Mouse (Mus musculus) limb, embryonic 12.5 days (tissue): Measurements from ENCODE around the gene Asb17. TPM values are rescaled to one million over a fixed set of nuclear protein-coding genes. Genes with fewer than 3 reads are reported as not detected.
"Not testable (repeated sequence)": the region's sequence is repeated elsewhere in the genome, so short reads cannot be mapped to it uniquely, and the experiment has no call there.

ENCODE experiments used
- ATAC-seq: fragments of 200-750 bp; cut with Nextera tagmentation; 2 replicates; pipeline ENCODE4 v1.8.0; 2017; ENCODE audit warnings: low read depth, moderate TSS enrichment; ENCODE audit not compliant: insufficient number of reproducible peaks, insufficient read depth, low FRiP score, low TSS enrichment
- H3K27ac ChIP-seq: fragments of 300-500 bp; sonication (generic); 2 replicates; pipeline ENCODE4 v1.5.1; 2016; ENCODE audit warnings: mild to moderate bottlenecking, moderate library complexity
- H3K27me3 ChIP-seq: fragments of 300-500 bp; sonication (generic); 2 replicates; pipeline ENCODE4 v1.6.1; 2016; ENCODE audit warnings: mild to moderate bottlenecking, moderate library complexity
- H3K36me3 ChIP-seq: fragments of 300-500 bp; sonication (generic); 2 replicates; pipeline ENCODE4 v1.6.1; 2016; ENCODE audit warnings: mild to moderate bottlenecking, moderate library complexity
- H3K4me1 ChIP-seq: fragments of 300-500 bp; sonication (generic); replicated peaks from 2 replicates; pipeline ENCODE4 v1.6.1; 2016
- H3K4me2 ChIP-seq: fragments of 300-500 bp; sonication (generic); 2 replicates; pipeline ENCODE4 v1.6.1; 2016; ENCODE audit warnings: mild to moderate bottlenecking, moderate library complexity
- H3K4me3 ChIP-seq: fragments of 300-500 bp; sonication (generic); replicated peaks from 2 replicates; pipeline ENCODE4 v1.5.1; 2016; ENCODE audit warnings: mild to moderate bottlenecking
- H3K9ac ChIP-seq: fragments of 300-500 bp; sonication (generic); replicated peaks from 2 replicates; pipeline ENCODE4 v1.6.1; 2016; ENCODE audit warnings: mild to moderate bottlenecking, moderate library complexity
- H3K9me3 ChIP-seq: fragments of 300-500 bp; sonication (generic); 2 replicates; pipeline ENCODE4 v1.6.1; 2016; ENCODE audit warnings: mild to moderate bottlenecking, moderate library complexity
- WGBS: fragments of 180-500 bp; shearing (Covaris S2); methylation state at CpG from one replicate; pipeline ENCODE4 v1.1.7; 2016; 5-methylcytosine and 5-hydroxymethylcytosine counted together
- polyA plus RNA-seq: library from polyadenylated mRNA; unstranded; fragments of >200 nt; fragmentation: Nextera tagmentation; extraction: Ambion mirVana; gene quantifications from 2 replicates; pipeline ENCODE4 v1.2.1, GENCODE M21; 2016

The Asb17 gene
- polyA plus RNA-seq, 1 experiment from 2014 or later = 0.08 TPM

DNA sequence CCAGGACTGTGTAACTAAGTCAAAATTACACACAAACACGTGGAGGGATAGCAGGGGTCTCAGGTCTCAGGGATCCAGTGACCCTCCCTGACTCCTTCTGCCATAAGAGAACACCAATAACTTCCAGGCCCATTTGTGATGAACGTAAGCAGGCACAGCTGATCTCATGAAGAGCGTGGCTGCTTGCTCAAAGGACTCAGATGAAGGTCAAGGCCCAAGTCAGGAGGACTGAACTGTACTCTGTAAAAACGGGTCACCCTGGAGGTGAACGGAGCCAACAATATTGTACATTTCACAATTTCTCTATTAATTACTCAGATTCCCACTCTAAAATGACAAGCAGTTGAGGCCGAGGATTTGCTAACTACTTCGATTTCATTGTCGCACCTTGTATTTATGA lies 30.0 kb upstream of the Asb17 start:
- H3K36me3 ChIP-seq = no peaks in the 10 kb centered on the region
- no peak overlapping the region for H3K4me3 ChIP-seq
- ATAC-seq = no peak
- peaks cover 15% of the 10 kb centered on the region for H3K4me1 ChIP-seq
- H3K9ac ChIP-seq = no peak overlapping the region
- no peaks in the 10 kb centered on the region for H3K27me3 ChIP-seq
- no peak overlapping the region for H3K4me2 ChIP-seq
- no peaks in the 10 kb centered on the region for H3K9me3 ChIP-seq
- H3K27ac ChIP-seq = no peak overlapping the region
- 86% methylated on average over 8 of the region's 8 CpGs for WGBS

DNA sequence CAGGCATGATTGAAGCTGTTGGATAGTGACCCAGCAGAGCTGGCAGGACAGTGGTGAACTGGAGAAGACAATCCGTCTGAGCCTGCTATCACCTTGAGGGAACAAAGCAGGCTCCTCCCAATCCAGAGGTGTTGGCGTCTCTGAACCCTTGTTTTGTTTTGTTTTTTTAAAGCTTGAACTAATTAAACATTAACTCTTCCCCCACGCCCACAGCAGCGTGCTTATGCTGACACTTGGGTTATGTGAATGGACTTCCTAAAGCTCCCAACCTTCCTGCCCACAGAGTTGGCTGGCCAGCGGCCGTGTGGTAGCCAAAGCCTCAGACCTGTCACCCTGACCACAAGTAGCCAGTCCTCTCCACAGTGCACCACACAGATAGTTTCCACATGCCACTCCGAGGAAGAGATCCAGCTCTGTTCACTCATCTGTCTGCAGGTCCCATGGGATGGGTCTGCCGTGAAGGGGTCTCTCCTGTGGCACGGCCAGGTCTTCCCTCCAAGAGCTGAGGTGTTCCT lies 26.6 kb upstream of the Asb17 start:
- Histone ChIP-seq H3K36me3 (no peaks in the 10 kb centered on the region), H3K4me3 (no peak overlapping the region), H3K4me1 (no peaks in the 10 kb centered on the region; the same call in 1 of the 2 replicates), H3K9me3 (no peaks in the 10 kb centered on the region), H3K27me3 (no peaks in the 10 kb centered on the region), H3K9ac (no peak overlapping the region), H3K4me2 (no peak overlapping the region), H3K27ac (no peak overlapping the region)
- WGBS = 83% methylated on average over 9 of the region's 9 CpGs
- ATAC-seq = no peak

DNA sequence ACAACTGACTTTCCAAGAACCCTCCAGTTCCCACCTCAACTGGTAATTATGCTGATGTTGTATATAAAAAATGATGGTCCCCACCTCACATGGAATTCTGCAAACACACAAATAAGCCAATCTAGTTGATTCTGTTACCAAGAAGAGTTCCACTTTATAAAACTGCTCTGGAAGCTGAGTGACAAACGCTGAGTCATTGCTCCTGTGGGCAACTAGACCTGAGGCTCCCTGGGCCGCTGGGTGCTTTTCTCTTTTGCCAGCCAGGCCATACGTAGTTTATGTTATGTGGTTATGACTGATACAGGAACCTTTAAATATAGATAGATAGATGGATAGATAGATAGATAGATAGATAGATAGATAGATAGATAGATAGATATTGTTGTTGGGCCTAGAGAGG lies 25.3 kb upstream of the Asb17 start:
- Histone ChIP-seq H3K27ac (no peak overlapping the region), H3K4me1 (no peaks in the 10 kb centered on the region; the same call in 1 of the 2 replicates), H3K27me3 (no peaks in the 10 kb centered on the region), H3K36me3 (no peaks in the 10 kb centered on the region), H3K9me3 (no peaks in the 10 kb centered on the region), H3K9ac (no peak overlapping the region), H3K4me3 (no peak overlapping the region), H3K4me2 (no peak overlapping the region)
- ATAC-seq = no peak
- WGBS = 98% methylated on average over 3 of the region's 3 CpGs

DNA sequence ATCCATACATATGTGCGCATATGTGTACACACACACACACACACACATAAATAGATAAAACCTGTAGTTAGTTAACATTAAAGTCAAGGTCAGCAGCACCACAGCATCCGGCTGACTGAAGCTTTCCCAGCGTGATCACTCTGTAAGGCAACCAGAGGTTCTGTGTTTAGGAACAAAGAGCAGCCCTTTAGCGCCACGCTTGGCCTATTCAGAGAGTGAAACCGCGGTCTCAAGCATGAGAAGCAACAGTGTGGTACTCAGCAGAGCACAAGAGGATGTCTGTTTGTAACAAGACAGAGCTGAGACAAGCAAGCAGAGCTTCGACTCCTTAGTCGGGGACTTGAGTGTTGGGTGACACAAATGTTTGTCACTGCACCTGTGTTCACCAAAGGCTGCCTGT lies 24.6 kb upstream of the Asb17 start:
- Histone ChIP-seq H3K4me2 (no peak overlapping the region), H3K9me3 (no peaks in the 10 kb centered on the region), H3K4me3 (no peak overlapping the region), H3K27me3 (no peaks in the 10 kb centered on the region), H3K4me1 (no peaks in the 10 kb centered on the region; the same call in 1 of the 2 replicates), H3K36me3 (no peaks in the 10 kb centered on the region), H3K27ac (no peak overlapping the region), H3K9ac (no peak overlapping the region)
- 90% methylated on average over 9 of the region's 9 CpGs for WGBS
- ATAC-seq = no peak

DNA sequence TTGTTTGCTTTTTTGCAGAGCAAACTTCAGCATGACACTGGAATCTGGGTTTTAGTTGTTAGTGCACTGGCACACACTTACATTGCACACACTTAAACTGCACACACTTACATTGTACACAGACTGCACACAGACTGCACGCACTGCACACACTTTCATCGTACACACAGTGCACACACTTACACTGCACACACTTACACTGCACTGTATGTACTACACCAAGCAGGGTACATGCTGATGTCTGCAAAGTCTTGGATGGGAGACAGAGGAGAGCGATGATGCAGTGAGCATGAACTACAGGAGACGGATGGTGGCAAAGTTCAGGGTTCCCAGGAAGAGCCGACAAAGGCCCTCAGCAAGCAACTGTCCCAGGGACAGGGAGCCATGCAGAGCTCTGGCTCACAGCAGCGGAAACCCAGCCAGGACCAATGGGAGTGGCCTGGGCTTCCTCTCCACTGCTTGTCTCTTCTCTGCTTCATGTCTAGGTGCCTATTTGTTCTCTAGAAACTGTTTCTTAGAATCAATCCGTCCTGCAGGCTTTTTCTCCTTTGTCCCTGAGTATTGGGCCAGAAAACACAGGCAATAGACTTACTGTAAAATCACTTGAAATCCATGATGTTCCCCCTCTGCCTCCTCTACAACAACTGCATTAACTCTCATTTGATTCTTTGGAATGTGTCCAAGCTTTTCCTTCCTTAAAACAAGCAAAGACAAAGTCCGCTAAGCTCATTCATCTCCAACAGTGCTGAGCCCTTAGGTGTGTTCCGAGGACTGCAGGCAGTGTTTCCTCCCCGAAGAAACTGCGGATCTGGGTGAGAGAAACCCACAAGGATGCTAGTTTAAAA lies 20.1 kb upstream of the Asb17 start:
- no peaks in the 10 kb centered on the region for H3K4me1 ChIP-seq
- no peak for ATAC-seq
- WGBS = 83% methylated on average over 11 of the region's 11 CpGs
- no peaks in the 10 kb centered on the region for H3K36me3 ChIP-seq
- H3K9ac ChIP-seq = no peak overlapping the region
- no peak overlapping the region for H3K27ac ChIP-seq
- no peak overlapping the region for H3K4me2 ChIP-seq
- no peaks in the 10 kb centered on the region for H3K9me3 ChIP-seq
- H3K4me3 ChIP-seq = no peak overlapping the region
- H3K27me3 ChIP-seq = no peaks in the 10 kb centered on the region

DNA sequence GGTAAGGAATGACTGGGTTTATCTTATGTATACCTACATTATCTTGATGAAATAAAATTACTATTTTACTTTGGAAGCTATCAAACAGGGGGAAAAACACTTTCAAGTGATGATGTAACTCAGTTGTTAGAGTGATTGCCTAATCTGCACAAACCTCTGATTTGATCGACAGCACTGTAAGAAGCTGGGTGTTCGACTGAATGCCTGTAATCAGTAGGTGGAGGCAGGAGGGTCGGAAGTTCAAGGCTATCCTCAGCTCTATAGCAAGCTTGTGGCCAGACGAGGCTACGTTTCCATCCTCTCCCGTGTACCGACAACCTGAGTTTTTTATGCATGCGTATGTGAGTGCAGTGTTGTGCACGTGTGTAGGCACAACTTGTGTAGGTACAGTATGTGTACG lies 18.8 kb upstream of the Asb17 start:
- ATAC-seq = no peak
- no peaks in the 10 kb centered on the region for H3K36me3 ChIP-seq
- H3K4me3 ChIP-seq = no peak overlapping the region
- H3K27me3 ChIP-seq = no peaks in the 10 kb centered on the region
- no peaks in the 10 kb centered on the region for H3K4me1 ChIP-seq
- H3K27ac ChIP-seq = no peak overlapping the region
- H3K9ac ChIP-seq = no peak overlapping the region
- WGBS = 90% methylated on average over 10 of the region's 10 CpGs
- no peaks in the 10 kb centered on the region for H3K9me3 ChIP-seq
- no peak overlapping the region for H3K4me2 ChIP-seq

DNA sequence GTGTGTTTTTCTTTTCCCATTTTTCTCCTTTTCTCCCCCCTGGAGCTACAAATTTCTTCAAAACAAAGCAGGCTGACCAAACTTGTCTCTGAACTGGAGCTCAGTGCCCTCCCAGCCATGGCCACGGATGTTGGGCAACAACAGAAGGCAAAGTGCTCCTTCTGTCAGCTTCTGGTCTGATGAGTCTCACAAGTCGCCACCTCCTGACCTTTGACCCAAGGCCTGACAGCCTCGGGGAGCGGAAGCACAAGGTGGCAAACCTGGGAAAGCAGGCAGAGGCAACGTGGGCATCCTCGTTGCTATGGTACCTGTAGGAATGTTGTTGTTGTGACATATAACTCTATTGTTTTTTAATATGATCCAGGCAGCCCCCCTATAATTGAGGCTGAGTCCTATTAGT lies 17.4 kb upstream of the Asb17 start:
- Histone ChIP-seq H3K9ac (no peak overlapping the region), H3K4me1 (no peaks in the 10 kb centered on the region), H3K27me3 (no peaks in the 10 kb centered on the region), H3K9me3 (no peaks in the 10 kb centered on the region), H3K4me3 (no peak overlapping the region), H3K36me3 (no peaks in the 10 kb centered on the region), H3K4me2 (no peak overlapping the region), H3K27ac (no peak overlapping the region)
- WGBS = 32% methylated on average over 6 of the region's 6 CpGs
- no peak for ATAC-seq

DNA sequence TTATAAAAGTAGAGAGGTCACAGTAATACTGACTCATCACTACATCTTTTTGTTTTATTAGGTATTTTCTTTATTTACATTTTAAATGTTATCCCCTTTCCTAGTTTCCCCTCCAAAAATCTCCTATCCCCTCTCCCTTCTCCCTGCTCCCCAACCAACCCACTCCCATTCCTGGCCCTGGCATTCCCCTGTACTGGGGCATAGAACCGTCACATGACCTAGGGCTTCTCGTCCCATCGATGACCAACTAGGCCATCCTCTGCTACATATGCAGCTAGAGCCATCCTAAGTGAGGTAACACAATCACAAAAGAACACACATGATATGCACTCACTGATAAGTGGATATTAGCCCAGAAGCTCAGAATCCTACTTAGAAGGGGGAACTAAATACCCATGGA lies 14.2 kb upstream of the Asb17 start:
- H3K27me3 ChIP-seq, H3K9ac ChIP-seq, H3K36me3 ChIP-seq, H3K4me2 ChIP-seq, H3K9me3 ChIP-seq, ATAC-seq, H3K4me3 ChIP-seq, H3K27ac ChIP-seq, H3K4me1 ChIP-seq: not testable (repeated sequence)
- WGBS = 90% methylated on average over 3 of the region's 3 CpGs

DNA sequence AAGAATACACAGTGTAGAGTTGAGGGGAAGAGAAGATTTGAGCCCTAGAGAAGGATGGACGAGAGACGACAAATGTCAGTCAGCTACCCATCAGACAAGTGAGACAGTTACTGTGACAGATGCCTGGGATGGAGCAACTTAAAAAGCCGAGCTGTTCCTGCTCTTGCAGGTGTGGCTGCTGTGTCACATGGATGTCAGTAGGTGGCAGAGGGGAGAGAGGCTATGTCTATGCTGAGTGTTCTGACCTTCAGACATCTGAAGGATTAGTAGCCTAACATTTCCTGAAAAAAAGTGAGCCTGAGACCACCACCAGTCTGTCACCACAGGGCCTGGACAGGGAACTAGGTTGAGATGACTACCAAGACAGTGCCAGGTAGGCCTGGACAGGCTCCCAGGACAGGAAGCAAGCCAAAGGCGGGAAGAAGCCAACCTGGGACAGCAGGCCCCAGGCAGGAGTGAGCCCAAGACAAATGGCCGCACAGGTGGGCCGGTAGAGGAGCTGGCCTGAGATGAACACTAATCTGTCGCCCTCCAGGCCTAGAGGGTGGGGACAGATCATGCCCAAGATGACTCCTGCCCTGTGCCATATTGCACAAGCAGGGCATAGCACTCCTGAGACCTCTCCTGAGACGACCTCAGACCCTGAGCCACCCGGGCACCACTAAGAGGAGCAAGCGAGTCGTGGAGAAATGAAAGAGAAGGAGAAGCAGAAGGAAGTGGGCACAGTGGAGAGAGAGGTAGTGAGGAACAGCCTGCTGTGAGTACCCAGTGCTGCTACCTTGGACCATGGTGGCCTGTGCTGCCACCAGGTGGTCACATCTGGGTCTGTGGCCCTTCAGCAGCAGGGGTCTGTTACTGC lies 12.8 kb upstream of the Asb17 start:
- no peak overlapping the region for H3K4me2 ChIP-seq
- H3K27me3 ChIP-seq = no peaks in the 10 kb centered on the region
- H3K9me3 ChIP-seq = no peaks in the 10 kb centered on the region
- no peaks in the 10 kb centered on the region for H3K4me1 ChIP-seq
- H3K4me3 ChIP-seq = no peak overlapping the region
- H3K36me3 ChIP-seq = no peaks in the 10 kb centered on the region
- 77% methylated on average over 11 of the region's 11 CpGs for WGBS
- H3K9ac ChIP-seq = no peak overlapping the region
- H3K27ac ChIP-seq = no peak overlapping the region
- ATAC-seq = peak; percentile 60

DNA sequence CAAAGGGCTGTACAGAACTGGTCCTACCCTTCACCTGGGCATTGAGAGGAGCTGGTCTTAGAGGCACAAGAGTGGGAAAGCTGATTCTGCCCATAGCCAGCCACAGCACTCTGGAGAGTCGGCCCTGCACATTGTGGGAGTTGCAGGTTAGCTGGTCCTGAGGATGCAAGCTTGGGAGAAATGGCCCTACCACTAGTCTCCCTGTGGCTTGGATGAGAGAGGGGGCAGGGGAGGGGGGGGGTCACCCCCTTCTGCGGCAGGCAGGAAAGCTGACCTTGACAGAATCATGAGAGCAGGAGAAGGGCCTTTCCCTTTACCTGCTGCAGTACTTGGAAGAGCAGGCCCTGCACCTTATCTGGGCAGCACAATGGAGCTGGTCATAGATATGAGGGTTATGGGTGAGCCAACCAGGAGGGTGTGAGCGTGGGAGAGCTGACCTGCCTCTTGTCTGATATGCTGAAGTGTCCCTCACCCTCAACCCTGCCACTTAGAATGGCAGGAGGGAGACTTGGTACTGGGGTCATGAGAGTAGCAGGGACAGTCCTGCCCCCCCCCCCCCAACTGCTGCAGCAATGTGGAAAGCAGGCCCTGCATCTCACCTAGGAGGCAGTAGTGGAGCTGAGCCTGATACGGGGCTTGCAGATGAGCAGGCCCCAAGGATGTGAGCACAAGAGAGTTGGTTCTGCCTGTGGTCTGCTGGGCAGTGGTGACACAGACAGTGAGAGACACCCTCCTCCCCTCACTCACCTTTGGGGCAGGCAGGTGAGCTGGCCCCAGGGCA lies 11.9 kb upstream of the Asb17 start:
- Histone ChIP-seq H3K9ac (no peak overlapping the region), H3K4me1 (no peaks in the 10 kb centered on the region), H3K27ac (no peak overlapping the region), H3K27me3 (no peaks in the 10 kb centered on the region), H3K4me3 (no peak overlapping the region), H3K9me3 (no peaks in the 10 kb centered on the region), H3K4me2 (no peak overlapping the region), H3K36me3 (no peaks in the 10 kb centered on the region)
- WGBS = 90% methylated on average over 4 of the region's 4 CpGs
- ATAC-seq = no peak

DNA sequence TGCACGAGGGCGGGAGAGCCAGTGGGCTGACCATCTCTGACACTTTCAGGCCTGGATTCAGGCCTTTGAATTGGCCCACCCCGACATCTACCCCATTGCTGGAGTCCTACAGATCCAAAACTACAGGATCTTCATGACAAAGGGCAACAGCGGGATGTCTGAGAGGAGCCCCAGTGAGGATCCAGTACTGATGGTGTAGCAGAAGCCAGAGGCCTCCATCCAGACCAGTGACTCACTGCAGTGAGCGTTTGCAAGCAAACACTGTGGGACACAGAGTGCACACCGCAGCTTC lies 11.4 kb upstream of the Asb17 start:
- Histone ChIP-seq H3K9me3 (no peaks in the 10 kb centered on the region), H3K27ac (no peak overlapping the region), H3K4me2 (no peak overlapping the region), H3K27me3 (no peaks in the 10 kb centered on the region), H3K9ac (no peak overlapping the region), H3K4me1 (peaks cover 3% of the 10 kb centered on the region; the same call in 1 of the 2 replicates), H3K36me3 (no peaks in the 10 kb centered on the region), H3K4me3 (no peak overlapping the region)
- 52% methylated on average over 6 of the region's 6 CpGs for WGBS
- ATAC-seq = no peak
